Mouse (Mus musculus) brain, embryonic 14.5 days (tissue): ENCODE measurements around the gene Pla2g6. TPM values are rescaled to one million over a fixed set of nuclear protein-coding genes. Genes with fewer than 3 reads are reported as not detected.
A peak's percentile ranks its signal among the peaks of the same experiment; 100 is the strongest.

Source experiments
- DNase-seq: peaks from one replicate; pipeline ENCODE4 v3.0.0-alpha.2; 2011; ENCODE audit warnings: low read depth
- CTCF ChIP-seq: fragments of 200-500 bp; IDR thresholded peaks from 2 replicates; pipeline ENCODE4 v1.5.1; 2012; ENCODE audit warnings: inconsistent platforms, mild to moderate bottlenecking, moderate library complexity, borderline replicate concordance; ENCODE audit not compliant: insufficient read depth, insufficient read length; ENCODE audit errors: extremely low read depth
- POLR2A ChIP-seq: fragments of 200-500 bp; IDR thresholded peaks from 2 replicates; pipeline ENCODE4 v1.6.1; 2012; ENCODE audit warnings: mild to moderate bottlenecking, inconsistent platforms, borderline replicate concordance; ENCODE audit not compliant: poor library complexity, insufficient read depth, insufficient read length, severe bottlenecking; ENCODE audit errors: extremely low read depth
- polyA plus RNA-seq: library from polyadenylated mRNA; depleted of rRNA; stranded (reverse); fragments of >200 nt; gene quantifications from 2 replicates; pipeline ENCODE4 v1.2.3, GENCODE M21; 2012; rRNA removed

The Pla2g6 gene
- 98.9 and 153 TPM in 2 replicates for polyA plus RNA-seq

GRCm38 (mm10) chr15:79328058-79328938 is at the start of gene Pla2g6:
Gene Pla2g6 (minus strand): TSS chr15:79328390.
- TF ChIP-seq POLR2A (peak; percentile 47; the same call in 1 of the 2 replicates), CTCF (no peak)
- DNase-seq: peak; percentile 99

GRCm38 (mm10) chr15:79377681-79378080 is 49.5 kb upstream of the Pla2g6 start:
- no peak for TF ChIP-seq CTCF
- no peak for TF ChIP-seq POLR2A
- no peak for DNase-seq

DNA sequence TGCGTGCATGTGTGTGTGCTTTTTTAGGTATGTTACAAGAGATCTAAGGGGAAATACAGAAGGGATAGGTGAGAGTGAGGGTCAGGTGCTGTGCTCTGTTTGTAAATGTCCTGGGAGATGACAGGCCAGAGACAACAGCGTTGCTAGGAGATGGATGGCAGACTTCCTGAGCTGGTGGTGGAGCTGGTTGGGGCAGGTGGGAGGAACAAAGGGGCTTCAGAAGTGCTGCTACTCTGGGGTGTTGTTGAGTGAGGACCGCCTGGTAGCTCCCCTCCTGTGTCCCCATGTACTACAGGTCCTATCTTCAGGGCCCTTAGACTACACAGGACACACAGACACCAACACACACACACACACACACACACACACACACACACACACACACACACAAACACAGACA is 46.6 kb upstream of the Pla2g6 start:
- TF ChIP-seq POLR2A: no peak
- TF ChIP-seq CTCF: no peak
- DNase-seq: peak; percentile 53

DNA sequence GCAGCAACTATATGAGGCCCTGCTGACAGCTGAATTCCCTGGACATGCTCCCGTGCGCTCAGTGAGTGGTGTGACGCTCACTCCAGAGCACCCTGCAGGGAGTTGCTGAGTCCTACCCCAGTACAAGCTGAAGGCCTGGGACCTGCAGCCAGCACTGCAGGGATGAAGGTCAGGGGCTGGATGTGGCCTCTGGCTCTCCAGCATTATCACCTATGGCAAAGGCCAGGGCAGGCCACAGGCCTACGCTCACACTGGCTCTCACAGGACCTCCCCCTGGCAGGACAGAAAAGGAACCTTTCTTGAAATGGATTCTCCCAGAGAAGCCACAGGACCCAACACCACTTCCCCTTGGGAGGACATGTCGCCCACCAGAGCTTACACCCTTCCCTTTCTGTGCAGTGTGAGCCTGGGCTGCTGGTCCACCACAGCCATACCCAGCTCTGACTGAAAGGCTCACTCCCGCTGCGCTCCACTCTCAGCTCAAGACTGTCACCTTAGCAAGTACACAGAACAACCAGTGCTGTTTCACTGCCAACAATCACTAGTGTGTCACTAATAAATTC is 42.2 kb upstream of the Pla2g6 start:
- no peak for DNase-seq
- no peak for TF ChIP-seq POLR2A
- no peak for TF ChIP-seq CTCF

DNA sequence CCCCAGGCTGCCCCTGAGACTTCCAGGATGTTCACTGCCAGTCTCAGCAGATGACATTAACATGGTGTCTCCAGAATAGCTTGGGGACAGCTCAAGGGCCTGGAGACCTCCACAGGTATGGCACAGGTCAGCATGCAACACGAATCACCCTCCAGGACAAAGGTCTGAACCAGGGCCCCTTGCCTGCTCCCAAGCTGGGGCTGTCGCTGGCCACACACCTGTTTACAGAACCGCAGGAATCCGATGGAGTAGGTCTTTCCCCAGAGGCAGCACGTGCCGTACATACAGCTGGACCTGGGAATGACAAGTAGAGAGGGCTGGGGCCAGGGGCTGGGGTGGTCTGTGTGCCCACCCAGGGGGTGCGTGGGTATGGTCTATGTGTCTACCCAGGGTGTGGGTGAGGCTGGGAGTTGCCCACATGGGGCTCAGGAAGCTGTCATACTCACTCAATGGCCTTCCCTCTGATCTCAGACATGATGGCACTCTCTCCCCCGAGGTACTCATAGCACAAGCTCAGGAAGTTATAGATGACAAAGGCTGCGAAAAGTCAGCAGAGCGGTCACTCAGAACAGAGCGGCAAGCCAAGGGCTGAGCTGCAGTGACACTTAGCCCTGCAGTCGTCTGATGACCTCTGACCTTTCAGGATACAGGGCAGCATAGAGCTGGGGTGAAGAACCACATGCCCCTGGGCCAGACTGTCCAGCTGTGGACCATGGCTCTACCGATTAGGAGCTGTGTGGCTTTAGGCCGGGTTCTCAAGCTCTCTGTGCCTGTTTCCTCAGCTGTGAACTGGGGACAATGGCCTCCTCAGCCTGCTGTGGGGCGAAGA is 41.5 kb upstream of the Pla2g6 start:
- no peak for DNase-seq
- TF ChIP-seq CTCF: no peak
- TF ChIP-seq POLR2A: no peak

DNA sequence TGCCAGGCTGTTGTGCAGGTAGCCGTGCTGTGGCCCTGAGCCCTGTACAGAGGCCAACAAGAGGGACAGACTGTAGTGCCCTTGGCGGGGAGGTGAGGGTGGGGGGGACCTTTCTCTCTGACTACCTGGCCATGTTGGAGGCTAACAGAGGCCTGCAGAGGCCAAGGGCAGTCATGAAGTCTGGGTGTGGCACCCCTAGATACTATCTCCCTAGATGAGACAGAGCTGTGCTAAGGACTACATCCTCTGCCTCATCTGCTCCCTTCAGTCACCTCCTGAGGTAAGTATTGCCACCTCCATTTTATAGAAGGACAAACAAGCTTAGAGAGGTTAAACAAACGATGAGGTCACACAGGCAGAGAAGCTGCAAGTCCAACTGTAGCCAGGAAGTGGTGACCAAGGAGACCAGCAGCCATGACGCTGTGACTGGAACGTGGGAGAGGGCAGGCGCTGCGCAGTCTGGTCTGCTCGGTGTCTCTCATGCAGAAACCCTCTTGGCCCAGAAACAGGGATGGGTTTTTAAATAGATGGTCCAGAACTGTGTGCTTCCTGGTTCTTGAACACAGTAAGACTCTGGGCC is 40.8 kb upstream of the Pla2g6 start:
- DNase-seq: no peak
- no peak for TF ChIP-seq CTCF
- TF ChIP-seq POLR2A: no peak

DNA sequence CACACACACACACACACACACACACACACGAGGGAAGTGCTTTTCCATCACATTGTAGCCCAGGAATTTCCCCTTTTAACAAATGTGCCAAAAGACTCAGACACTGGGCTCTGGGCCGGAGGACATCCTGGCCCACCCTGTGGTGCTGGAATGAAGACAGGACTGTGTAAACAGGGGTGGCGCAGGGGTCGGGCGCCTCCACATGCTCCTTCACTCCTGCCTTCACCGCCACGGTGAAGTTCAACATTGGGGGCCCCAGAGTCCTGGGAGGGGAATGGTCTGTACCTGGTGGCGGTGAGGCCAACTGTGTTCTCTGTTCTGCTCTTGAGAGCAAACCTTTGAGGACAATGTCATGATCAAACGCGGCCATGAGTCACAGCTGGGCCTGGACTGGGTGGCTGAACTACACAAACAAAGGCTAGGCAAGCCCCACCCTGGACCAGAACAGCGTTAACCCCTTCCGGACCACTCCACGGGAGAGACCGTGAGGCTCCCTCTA is 40.2 kb upstream of the Pla2g6 start:
- TF ChIP-seq POLR2A (no peak), CTCF (no peak)

GRCm38 (mm10) chr15:79366402-79366801 is 38.2 kb upstream of the Pla2g6 start:
- no peak for DNase-seq
- no peak for TF ChIP-seq CTCF
- TF ChIP-seq POLR2A: no peak

More for the DNA sequence above, 40.2 kb upstream of the Pla2g6 start:
- DNase-seq: no peak

DNA sequence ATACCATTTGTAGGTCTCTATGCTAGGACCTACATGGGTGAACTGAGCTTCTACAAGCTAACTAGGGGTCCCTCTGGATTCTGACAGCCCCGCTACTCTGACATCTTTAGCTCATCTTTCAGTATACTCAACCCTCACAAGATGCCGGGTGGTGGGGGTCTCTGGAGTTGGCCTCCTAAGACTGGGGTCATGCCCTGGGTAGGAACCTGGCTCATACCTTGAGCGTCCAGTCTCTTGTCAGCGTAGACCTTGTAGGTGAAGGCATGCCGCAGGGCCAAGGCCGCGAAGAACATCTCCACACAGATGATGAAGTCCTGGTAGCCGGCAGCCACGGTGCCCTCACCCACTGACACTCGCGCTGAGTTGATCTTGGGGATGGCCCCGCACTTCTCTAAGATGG is 36.9 kb upstream of the Pla2g6 start:
- no peak for DNase-seq
- TF ChIP-seq CTCF (no peak), POLR2A (no peak)

- TF ChIP-seq POLR2A: no peak
- DNase-seq: no peak
These were observed 35.9 kb upstream of the Pla2g6 start for GRCm38 (mm10) chr15:79364120-79364519.

GRCm38 (mm10) chr15:79361023-79361422 is 32.8 kb upstream of the Pla2g6 start:
- no peak for TF ChIP-seq CTCF
- DNase-seq: no peak
